ENCODE assay signal across 9 mouse cellular contexts in the genomic region with DNA sequence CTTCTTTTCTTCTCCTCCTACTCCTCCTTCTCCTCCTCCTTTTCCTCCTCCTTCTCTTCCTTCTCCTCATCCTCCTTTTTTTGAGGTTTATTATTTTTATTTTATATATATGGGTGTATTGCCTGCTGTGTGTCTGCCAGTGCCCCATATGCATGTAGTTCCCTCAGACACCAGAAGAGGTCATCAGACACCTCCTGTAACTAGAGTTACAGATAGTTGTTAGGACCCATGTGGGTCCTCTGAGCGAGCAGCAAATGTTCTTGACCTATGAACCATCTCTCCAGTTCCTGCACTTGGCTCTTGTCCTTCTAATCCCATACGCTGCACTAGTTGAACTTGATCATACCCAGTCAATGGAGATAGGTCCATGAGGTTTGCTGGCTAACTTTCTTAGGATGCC. TPM values are rescaled to one million over a fixed set of nuclear protein-coding genes. Genes with fewer than 3 reads are reported as not detected.
DNase-seq lines count a peak whose midpoint lies in the region.
"Had no signal": no experiment of that assay in that cellular context is flagged by ENCODE, and none has a peak within 500 bp of the region (broad histone marks: within the 10 kb centered on the region; RNA-seq: fewer than 3 reads in every experiment).

No protein-coding gene starts in this region.

- DNase-seq in kidney, adult 9 months, result peak; percentile 25
- no peak for DNase-seq in kidney, adult 11 months
- DNase-seq in ES-CJ7 (ENCODE audit: low read depth, low spot score) (peak; percentile 70), adipocyte (ENCODE audit: low spot score) (peak; percentile 13)
- peak; percentile 8 to 52 for DNase-seq in kidney, postnatal 36 days
- DNase-seq in frontal cortex, postnatal 25 days (ENCODE audit: low spot score in 2 of 2), result no peak
- no peak for DNase-seq in cerebellum, postnatal 36 days
- DNase-seq in urinary bladder, adult 2 months (ENCODE audit: low spot score), result no peak

RNA-seq across cellular contexts. Expression of gene Duxbl3, which starts 48.3 kb away (rescaled TPM):
- polyA plus RNA-seq in urinary bladder, adult 2 months (2012; rRNA removed), result 1.4 and 1.7 TPM in 2 replicates
- polyA plus RNA-seq: frontal cortex, adult 2 months had no signal

Comparison
In these comparisons a context has a peak if more than half of its experiments do, and no peak if none do; other contexts are left out.
1. DNase-seq: peak in kidney, adult 9 months (single experiment), ES-CJ7 (single experiment), adipocyte (single experiment) and kidney, postnatal 36 days (2 of 2); none in kidney, adult 11 months (single experiment), frontal cortex, postnatal 25 days (0 of 2), cerebellum, postnatal 36 days (0 of 2) and urinary bladder, adult 2 months (single experiment).